Mouse (Mus musculus): ENCODE measurements around the gene Ctla4. TPM values are rescaled to one million over a fixed set of nuclear protein-coding genes. Genes with fewer than 3 reads are reported as not detected.

The Ctla4 gene
- polyA plus RNA-seq, 1 experiment from 2014 or later, result not detected

GRCm38 (mm10) chr1:60962095-60962494, 75.3 kb downstream of the Ctla4 start:
- Histone ChIP-seq H3K27me3 (replicated peaks; ENCODE audit: control insufficient read depth, insufficient read depth, low read length) (no peaks in the 10 kb centered on the region), H3K36me3 (ENCODE audit: control insufficient read depth, insufficient read depth, low read length) (no peaks in the 10 kb centered on the region)

More at GRCm38 (mm10) chr1:60962095-60962494, 75.3 kb downstream of the Ctla4 start:
- no peaks in the 10 kb centered on the region for H3K9me3 ChIP-seq (ENCODE audit: control insufficient read depth, low read length)
- H3K4me3 ChIP-seq (ENCODE audit: low read length), result no peak overlapping the region
- H3K9ac ChIP-seq (ENCODE audit: low read depth, low read length), result no peak overlapping the region
- no peak overlapping the region for H3K27ac ChIP-seq (ENCODE audit: low read depth, low read length)
- no peak for ATAC-seq
- no peak overlapping the region for H3K4me2 ChIP-seq (ENCODE audit: low read length)
- no peaks in the 10 kb centered on the region for H3K4me1 ChIP-seq (ENCODE audit: control insufficient read depth, insufficient read depth, low read depth, low read length)
- 89% methylated on average over 4 of the region's 4 CpGs for WGBS

Other genes starting within 250 kb of the Ctla4 start
- 0.12 and 0.16 TPM in 2 replicates for gene Cd28, start 170.2 kb upstream of the Ctla4 start, polyA plus RNA-seq (2015; fragmentation: Nextera tagmentation; extraction: Ambion mirVana)
- 0.05 and 0.14 TPM in 2 replicates for gene Icos, start 90.9 kb downstream of the Ctla4 start, polyA plus RNA-seq (2015; fragmentation: Nextera tagmentation; extraction: Ambion mirVana)

Measured in hindbrain, embryonic 16.5 days (tissue).